Mouse (Mus musculus) C3H10T1/2 (cell line): ENCODE measurements around the gene Lce3d. TPM values are rescaled to one million over a fixed set of nuclear protein-coding genes. Genes with fewer than 3 reads are reported as not detected.

Source experiments
- polyA plus RNA-seq, 2 experiments: library from polyadenylated mRNA; unstranded; fragments of >200 nt; fragmentation: generic; extraction: Trizol; gene quantifications; one replicate each; pipeline ENCODE4 v1.2.1; 2012; ENCODE audit warnings: missing spikeins in 2 of 2

Gene Lce3d
- not detected for polyA plus RNA-seq

GRCm38 (mm10) chr3:92957090-92957489 lies at the start of gene Lce3d:
Gene Lce3d, plus strand, starts transcription at chr3:92957390.

DNA sequence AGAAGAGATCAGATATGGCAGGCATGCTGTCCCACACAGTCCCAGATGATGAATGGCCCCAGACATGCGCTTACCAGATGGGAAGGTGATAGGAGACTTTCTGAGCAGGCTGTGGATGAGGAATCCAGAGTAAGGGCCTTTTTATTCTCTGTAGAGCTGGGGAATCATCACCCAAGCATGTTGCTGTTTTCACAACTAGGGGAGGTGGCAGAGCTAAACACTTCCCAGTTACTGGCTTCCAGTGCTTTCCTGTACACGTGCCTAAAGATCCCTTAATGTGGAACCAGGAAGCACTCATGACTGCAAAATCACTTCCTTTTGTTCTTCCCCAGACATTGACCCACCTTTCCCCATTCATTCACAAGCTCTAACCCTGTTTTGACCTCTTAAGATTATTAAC lies 31.1 kb upstream of the Lce3d start, which contains the start of gene Lce3a:
Lce3a (minus strand) TSS at position 101 of the 400 bp plus-strand sequence.

DNA sequence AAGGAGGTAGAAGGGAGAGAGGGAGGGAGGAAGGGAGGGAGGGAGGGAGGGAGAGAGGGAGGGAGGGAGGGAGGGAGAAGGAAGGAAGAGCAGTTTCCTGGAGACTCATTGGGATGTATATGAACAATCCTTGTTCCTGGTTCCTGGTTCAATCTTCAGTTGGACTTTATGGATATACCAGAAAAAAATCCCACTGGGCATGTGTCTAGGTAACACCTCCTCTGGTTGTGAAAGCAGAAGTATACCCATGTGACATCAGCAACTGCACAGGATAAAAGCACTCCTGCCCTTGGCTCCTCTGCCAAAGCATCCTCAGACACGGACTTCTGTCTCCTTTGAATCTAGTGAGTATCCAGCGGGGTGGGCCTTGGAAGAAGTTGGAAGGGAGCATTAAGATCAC lies 24.5 kb upstream of the Lce3d start, which contains the start of gene Lce3b:
Lce3b (plus strand) TSS at position 301 of the 400 bp plus-strand sequence.

GRCm38 (mm10) chr3:92944186-92944585 lies 13.0 kb upstream of the Lce3d start, which contains the start of gene Lce3c:
Gene Lce3c, plus strand, starts transcription at chr3:92944486.

GRCm38 (mm10) chr3:92966761-92967160 lies 9.6 kb downstream of the Lce3d start, which contains the start of gene Lce3e:
Gene Lce3e, plus strand, starts transcription at chr3:92967061.

DNA sequence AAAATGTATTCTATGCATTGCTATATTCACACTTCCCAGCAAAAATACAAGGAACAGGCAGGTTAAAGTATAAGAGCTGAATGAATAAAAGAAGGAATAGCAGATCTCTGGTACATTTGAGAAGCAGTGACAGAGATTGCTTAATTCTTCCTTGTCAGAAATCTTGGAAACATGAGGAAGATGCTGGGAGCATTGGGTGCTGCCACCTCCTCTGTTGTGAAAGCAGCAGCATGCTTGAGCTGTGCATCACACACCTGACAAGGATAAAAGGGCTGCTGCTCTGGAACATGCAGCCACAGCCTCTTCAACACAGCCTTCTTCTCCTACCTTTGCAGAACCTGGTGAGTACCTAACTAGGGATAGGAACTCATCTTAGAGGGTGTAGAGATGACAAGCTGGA lies 34.7 kb downstream of the Lce3d start, which contains the start of gene Lce3f:
Lce3f (plus strand) TSS at position 301 of the 400 bp plus-strand sequence.

Other genes starting within 250 kb of the Lce3d start
- not detected for gene Lce1e, start 248.3 kb upstream of the Lce3d start, polyA plus RNA-seq
- gene Lce1f, start 237.0 kb upstream of the Lce3d start, polyA plus RNA-seq: not detected
- gene Gm38119, start 218.3 kb upstream of the Lce3d start, polyA plus RNA-seq: not detected
- under 1 TPM in 1 of 2 experiments, not detected in 1; 0.39 TPM for gene Lce1g, start 205.1 kb upstream of the Lce3d start, polyA plus RNA-seq
- under 1 TPM in 1 of 2 experiments, not detected in 1; 0.08 TPM for gene Lce1h, start 192.3 kb upstream of the Lce3d start, polyA plus RNA-seq
- not detected for gene Lce1i, start 178.5 kb upstream of the Lce3d start, polyA plus RNA-seq
- not detected for gene Lce1j, start 166.9 kb upstream of the Lce3d start, polyA plus RNA-seq
- not detected for gene Lce1k, start 149.5 kb upstream of the Lce3d start, polyA plus RNA-seq
- gene Kprp, start 130.1 kb upstream of the Lce3d start, polyA plus RNA-seq: under 1 TPM in 1 of 2 experiments, not detected in 1; 0.04 TPM
- not detected for gene Lce1l, start 106.1 kb upstream of the Lce3d start, polyA plus RNA-seq
- not detected for gene 2310050C09Rik, start 87.2 kb upstream of the Lce3d start, polyA plus RNA-seq
- gene Lce3a, start 31.2 kb upstream of the Lce3d start, polyA plus RNA-seq: not detected
- gene Lce3b, start 24.4 kb upstream of the Lce3d start, polyA plus RNA-seq: not detected
- gene Lce3c, start 12.9 kb upstream of the Lce3d start, polyA plus RNA-seq: not detected
- not detected for gene Lce3e, start 9.7 kb downstream of the Lce3d start, polyA plus RNA-seq
- gene Lce3f, start 34.8 kb downstream of the Lce3d start, polyA plus RNA-seq: not detected
- under 1 TPM; 0.09 to 0.16 TPM for gene Crct1, start 58.3 kb downstream of the Lce3d start, polyA plus RNA-seq
- not detected for gene Lce1m, start 61.7 kb downstream of the Lce3d start, polyA plus RNA-seq
- not detected for gene Gm4858, start 111.4 kb downstream of the Lce3d start, polyA plus RNA-seq
- gene Crnn, start 187.4 kb downstream of the Lce3d start, polyA plus RNA-seq: not detected
- not detected for gene Flg2, start 239.9 kb downstream of the Lce3d start, polyA plus RNA-seq